Mouse (Mus musculus): ENCODE data around the gene Adra2b.
A peak's percentile ranks its signal among the peaks of the same experiment; 100 is the strongest.

The Adra2b gene

DNA sequence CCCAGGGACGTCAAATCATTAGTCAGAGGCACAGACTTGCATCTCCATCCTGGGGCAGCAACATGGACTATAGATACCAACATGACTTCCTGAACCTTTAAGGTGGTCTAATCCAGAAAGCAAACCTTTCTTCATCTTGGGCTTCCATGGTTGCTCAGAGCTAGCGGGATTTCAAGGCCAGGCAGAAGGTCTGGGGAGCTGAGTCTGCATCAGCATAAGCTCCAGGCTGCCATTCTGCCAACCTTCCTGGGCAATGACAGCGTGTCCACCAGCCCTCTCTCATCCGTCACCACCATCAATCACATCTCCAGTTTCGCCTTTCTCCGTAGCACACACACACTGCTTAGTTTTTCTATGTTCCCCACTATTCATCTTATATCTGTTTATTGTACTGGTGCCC, 23.7 kb upstream of the Adra2b start:
- DNase-seq: no peak

GRCm38 (mm10) chr2:127341159-127341558, 21.8 kb upstream of the Adra2b start:
- peak; percentile 28 to 40 for DNase-seq

- no peak for DNase-seq
Observed at GRCm38 (mm10) chr2:127346334-127346733, 16.7 kb upstream of the Adra2b start.

DNA sequence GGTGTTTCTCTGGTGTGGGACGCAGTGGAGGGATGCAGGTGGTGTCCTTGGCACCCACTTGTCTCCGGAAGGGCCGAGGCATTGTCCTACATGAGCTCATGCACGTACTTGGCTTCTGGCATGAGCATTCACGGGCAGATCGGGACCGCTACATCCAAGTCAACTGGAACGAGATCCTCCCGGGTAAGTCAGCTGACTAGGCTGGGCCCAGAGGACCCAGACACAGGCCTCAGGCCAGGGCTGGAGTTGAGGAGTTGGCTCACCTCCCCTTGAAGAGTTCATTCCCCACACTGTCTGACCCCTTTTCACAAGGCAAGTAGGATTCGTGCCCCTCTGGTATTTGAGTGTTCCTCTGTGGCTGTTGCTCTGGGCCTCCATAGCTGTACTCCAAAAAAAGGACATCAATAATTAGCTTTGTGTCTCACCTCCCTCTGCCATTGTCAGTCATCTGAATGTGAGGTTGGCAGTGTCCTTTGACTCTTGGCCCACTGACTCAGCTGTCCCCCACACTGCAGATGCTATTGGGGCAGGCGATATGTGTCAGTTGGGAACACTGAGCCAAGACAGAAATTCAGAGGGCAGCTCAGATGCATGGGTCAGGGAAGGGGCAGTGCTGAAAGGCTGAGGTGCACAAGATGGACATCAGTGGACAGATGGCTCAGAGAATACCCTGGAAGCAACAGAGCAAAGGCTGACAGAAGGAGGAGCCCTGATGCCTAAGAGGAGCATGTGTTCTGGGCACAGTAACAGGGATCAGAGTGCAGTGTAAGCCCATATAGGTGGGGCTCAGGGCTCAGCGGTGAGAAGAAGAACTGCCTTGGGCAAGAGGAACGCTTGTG, 15.6 kb upstream of the Adra2b start:
- no peak for DNase-seq

GRCm38 (mm10) chr2:127353881-127354280, 9.1 kb upstream of the Adra2b start:
- DNase-seq: no peak

DNA sequence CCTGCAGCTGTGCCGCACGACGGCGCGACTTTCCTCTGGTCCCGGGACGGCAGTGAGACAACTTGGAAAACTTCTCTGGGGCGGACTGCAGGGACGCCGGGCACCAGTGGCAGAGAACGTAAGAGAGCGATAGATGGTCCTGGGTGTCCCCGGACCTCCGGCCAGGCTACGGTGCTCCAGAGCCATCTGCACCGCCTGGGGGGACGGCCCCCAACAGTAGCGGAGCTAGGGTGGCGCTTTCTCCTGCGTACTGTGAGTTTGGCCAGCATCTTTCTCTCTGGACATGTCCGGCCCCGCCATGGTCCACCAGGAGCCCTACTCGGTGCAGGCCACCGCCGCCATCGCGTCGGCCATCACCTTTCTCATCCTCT, 259 bp downstream of the Adra2b start:
- no peak for DNase-seq

GRCm38 (mm10) chr2:127363696-127364095, 688 bp downstream of the Adra2b start:
- DNase-seq: no peak

GRCm38 (mm10) chr2:127364452-127364851, 1.4 kb downstream of the Adra2b start:
- DNase-seq: no peak

DNA sequence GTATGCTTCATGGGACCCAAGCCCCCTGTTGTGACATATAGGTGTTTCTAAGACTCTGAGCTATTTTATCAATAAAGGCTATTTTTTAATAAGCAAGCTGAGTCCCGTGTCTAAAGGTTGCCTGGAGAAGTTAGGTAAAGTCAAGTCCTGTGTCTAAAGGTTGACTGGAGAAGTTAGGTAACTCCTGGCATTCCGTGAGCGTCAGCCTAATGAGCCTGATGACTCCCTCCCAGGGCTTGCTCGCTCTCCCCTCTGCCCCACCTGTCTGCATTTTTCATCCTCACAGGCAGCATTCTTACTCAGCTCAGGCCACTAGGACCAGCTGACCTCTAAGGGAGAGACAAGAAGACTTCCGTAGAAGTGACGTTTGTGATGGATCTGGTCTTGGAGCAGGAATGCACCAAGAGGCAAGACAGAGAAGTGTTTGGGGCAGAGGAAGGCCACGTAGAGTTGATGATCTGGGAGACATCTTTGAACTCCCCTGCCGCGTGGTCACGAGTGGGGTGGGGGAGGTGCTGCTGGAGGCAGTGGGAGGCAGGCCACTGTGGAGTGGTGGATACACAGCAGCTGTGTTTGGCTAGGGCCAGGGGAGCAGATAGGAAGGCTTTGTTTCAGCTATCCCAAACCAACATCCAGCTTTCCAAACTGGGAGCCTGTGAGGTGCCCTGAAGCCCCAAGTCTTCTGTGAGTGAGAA, 4.3 kb downstream of the Adra2b start:
- no peak for DNase-seq

GRCm38 (mm10) chr2:127369703-127370376, 6.8 kb downstream of the Adra2b start:
- DNase-seq: no peak

DNA sequence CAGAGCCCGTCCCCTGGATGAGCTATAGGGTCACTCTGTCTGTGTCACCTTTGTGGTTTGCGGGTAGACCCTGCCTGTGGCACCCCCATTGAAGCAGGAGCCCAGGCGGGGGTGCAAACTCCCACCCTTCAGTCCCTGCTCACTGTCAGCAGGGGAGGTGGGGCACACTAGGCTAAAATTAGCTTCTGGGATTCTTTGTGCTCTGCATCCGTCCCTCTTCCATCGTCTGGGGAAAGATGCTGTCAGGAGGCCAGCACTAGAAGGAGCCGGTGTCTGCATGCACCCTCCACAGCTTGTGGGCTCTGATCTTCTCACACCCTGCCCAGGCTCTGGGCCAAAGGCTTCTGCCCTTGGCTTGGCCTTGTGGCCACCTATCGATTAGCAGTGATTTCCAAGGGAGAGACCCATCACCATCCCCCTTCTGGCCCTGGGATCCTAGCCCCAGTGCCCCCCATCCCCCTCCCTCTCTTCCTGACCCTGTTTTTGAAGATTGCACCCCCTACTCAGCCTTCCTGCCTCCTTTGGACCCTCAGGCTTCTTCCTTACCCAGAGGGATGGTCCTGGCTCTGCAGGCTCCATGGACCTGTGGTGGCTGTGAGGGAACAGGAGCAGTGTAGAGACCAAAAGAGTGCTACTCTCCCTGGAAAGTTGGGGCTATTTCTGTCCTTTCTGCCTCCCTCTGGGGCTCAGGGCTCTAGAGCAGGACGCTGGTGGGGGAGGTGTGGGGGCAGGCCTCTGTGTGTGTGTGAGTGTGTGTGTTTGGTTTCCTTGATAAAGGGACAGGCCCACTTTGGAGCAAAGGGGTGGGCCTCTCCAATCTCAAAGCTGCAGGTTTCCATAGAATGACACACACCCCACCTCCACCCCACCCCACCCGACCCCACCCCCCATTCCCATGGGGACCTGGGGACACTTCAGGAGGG, 7.8 kb downstream of the Adra2b start:
- DNase-seq: no peak

DNA sequence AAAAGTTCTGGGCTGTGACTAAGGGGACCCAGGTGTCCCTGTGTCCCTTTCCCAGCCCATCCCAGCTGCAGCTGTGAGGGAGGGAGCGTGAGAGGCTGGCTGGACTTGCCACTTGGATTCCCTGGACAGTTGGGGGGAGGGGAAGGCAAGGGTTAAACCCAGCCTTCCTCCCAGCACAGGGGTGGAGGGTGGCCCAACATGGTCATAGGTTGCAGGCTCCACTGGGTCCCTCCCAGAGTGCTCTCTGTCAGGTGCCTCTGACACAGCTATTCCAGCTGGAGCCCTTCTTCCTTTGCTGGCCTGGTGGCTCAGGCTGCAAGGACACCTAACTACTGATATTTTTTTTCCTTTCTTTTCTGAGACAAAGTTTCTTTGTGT, 8.5 kb downstream of the Adra2b start:
- DNase-seq: no peak

- DNase-seq: no peak
Observed at GRCm38 (mm10) chr2:127372082-127372481, 9.1 kb downstream of the Adra2b start.

GRCm38 (mm10) chr2:127374131-127374530, 11.1 kb downstream of the Adra2b start:
- no peak for DNase-seq

GRCm38 (mm10) chr2:127375087-127375486, 12.1 kb downstream of the Adra2b start:
- no peak for DNase-seq

- no peak for DNase-seq
Observed at GRCm38 (mm10) chr2:127375759-127376341, 12.8 kb downstream of the Adra2b start.

DNA sequence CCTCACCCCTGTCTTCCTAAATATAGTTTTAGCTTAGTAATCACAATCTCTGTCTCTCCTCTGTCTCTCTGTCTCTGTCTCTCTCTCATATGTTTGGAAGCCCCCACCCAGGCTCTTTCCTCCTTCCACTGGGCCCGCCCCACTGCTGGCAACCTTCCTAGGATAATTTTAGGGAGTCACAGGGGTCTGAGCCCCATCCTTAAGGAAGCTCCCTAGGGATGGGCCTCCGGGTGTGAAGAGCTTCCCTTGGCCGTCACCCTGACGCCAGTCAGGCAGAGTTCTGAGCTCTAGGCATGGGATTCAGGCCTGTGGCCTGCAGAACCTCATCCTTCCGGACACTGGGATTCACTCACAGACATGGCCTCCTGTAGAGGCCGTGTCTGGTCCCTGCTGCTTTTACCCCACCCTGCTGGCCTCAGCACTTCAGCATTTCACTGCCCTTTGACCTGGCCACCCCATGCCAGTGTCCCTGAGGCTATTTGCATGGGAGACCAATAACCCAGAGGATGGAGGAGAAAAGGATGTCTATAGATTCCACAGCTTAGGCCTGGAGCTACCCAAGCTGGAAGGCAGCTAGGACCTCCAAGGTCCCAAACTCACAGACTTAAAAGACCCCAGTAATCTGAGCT, 13.5 kb downstream of the Adra2b start:
- DNase-seq: no peak

DNA sequence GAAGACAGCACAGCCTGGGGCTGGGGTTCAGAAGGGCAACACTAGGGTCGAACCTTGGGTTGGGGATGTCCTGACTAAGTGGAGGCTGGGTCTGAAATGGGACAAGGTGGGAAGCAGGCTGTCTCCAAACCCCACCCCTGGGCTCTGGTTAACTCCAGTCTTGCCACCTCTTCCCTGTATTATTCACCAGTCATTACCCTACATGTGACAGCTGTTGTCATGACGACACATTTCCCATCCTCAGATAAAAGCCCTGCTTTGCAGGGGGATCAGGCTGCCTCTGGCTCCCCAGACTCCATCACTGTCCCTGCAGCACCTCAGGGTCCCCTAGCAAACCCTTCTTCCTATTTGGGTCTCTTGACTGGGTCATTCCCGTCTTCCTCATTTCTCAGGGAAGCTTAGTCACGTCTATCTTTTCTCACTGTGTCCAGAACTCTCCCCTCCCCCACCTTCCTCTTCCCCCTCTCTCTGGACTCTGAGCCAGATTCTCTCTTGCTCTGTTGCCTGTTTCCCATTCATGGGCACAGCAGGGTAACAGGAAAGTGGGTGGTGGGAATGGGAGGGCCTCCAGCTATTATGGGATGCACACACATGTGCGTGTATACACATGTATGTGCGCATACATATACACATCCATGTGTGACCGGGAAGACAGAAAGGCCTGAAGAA, 15.1 kb downstream of the Adra2b start:
- no peak for DNase-seq

- no peak for DNase-seq
Observed at GRCm38 (mm10) chr2:127378611-127378990, 15.6 kb downstream of the Adra2b start.

DNA sequence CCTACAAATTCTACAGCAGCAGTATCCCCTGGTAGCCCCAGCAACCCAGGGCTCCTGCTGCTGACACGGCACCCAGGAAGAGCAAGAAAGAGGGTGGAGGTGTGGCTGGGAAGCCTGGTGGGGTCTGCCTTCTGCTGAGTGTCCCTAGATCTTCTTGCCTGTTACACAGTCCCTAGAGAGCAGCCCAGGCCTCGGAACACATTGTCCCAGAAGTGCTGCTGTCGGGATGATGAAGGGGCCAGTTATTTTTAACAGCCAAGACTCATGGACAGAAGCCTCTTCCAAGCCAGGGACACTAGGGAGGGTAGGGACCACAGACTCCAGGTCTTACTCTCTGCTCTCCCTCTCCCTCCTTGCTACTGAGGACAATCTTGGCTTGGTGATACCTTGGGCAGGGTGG, 16.2 kb downstream of the Adra2b start:
- no peak for DNase-seq

- DNase-seq: no peak
Observed at GRCm38 (mm10) chr2:127383881-127384280, 20.9 kb downstream of the Adra2b start.
